Mouse (Mus musculus): Measurements from ENCODE around the gene Ubxn1. TPM values are rescaled to one million over a fixed set of nuclear protein-coding genes. Genes with fewer than 3 reads are reported as not detected.
"Not testable (repeated sequence)": the region's sequence is repeated elsewhere in the genome, so short reads cannot be mapped to it uniquely, and the experiment has no call there.

The Ubxn1 gene
- polyA plus RNA-seq, 1 experiment, result 134 TPM

DNA sequence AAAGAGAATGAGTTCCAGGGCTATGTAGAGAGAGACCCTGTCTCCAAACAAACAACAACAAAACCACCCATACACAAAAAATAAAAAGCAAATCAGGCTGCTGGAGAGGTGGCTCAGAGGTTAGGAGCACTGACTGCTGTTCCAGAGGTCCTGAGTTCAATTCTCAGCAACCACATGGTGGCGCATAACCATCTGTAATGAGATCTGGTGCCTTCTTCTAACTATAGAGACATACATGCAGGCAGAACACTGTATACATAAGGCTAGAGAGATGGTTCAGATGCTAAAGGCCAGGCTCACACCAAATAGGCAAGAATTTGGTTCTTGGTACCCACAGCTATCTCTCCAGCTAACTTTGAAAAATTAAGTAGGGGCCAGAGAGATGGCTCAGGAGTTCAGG lies 12.3 kb upstream of the Ubxn1 start:
- TF ChIP-seq POLR2A (IDR thresholded peaks at IDR 0.05; ENCODE audit: borderline replicate concordance, insufficient read depth, low read length), result no peak
- Histone ChIP-seq H3K27ac (ENCODE audit: insufficient read depth, low read length) (no peak overlapping the region), H3K4me3 (replicated peaks; ENCODE audit: insufficient read depth, low read depth, low read length) (no peak overlapping the region), H3K27me3 (ENCODE audit: control insufficient read depth, insufficient read depth, low read length) (no peaks in the 10 kb centered on the region), H3K4me1 (ENCODE audit: control insufficient read depth, insufficient read depth, low read length) (no peaks in the 10 kb centered on the region)
- no peak for DNase-seq
- WGBS, result 34% methylated on average over 1 of the region's 1 CpGs

DNA sequence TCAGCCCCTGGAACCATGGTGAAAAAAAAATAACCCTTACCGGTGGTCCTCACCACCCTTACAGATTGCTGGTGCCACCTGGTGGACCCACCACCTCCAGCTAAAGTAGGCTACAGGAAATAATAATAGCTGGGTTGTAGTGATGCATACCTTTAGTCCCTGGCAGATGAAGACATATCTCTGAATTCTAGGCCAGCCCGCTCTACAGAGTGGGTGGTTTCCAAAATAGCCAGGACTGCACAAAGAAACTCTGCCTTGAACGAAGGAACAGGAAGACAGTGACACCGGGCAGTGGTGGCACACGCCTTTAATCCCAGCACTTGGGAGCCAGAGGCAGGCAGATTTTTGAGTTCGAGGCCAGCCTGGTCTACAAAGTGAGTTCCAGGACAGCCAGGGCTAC lies 7.0 kb upstream of the Ubxn1 start:
- DNase-seq, result no peak
- no peak overlapping the region for H3K27ac ChIP-seq (ENCODE audit: insufficient read depth, low read length)
- no peak for TF ChIP-seq CTCF (IDR thresholded peaks at IDR 0.05; ENCODE audit: borderline replicate concordance, insufficient read depth, low read depth, low read length)
- TF ChIP-seq POLR2A (IDR thresholded peaks at IDR 0.05; ENCODE audit: borderline replicate concordance, insufficient read depth, low read length), result no peak
- no peaks in the 10 kb centered on the region for H3K4me1 ChIP-seq (ENCODE audit: control insufficient read depth, insufficient read depth, low read length)
- 80% methylated on average over 6 of the region's 6 CpGs for WGBS
- no peaks in the 10 kb centered on the region for H3K27me3 ChIP-seq (ENCODE audit: control insufficient read depth, insufficient read depth, low read length)
- no peak overlapping the region for H3K4me3 ChIP-seq (replicated peaks; ENCODE audit: insufficient read depth, low read depth, low read length)

DNA sequence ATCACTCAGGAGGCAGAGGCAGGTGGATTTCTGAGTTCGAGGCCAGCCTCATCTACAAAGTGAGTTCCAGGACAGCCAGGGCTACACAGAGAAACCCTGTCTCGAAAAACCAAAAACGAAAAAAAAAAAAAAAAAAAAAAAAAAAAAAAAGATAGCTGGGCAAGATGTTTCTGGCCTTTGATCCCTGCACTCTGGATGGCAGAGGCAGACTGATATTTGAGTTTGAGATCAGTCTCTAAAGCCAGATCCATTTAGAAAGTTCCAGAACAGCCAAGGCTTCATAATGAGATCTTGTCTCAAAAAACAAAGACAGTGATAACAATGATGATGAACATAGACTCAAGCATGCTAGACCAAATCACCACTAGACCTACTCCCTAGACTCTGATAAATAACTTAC lies 915 bp upstream of the Ubxn1 start:
- H3K4me3 ChIP-seq (replicated peaks; ENCODE audit: insufficient read depth, low read depth, low read length); H3K27me3 ChIP-seq (ENCODE audit: control insufficient read depth, insufficient read depth, low read length); H3K27ac ChIP-seq (ENCODE audit: insufficient read depth, low read length); H3K4me1 ChIP-seq (ENCODE audit: control insufficient read depth, insufficient read depth, low read length); DNase-seq: not testable (repeated sequence)
- 75% methylated on average over 3 of the region's 3 CpGs for WGBS

DNA sequence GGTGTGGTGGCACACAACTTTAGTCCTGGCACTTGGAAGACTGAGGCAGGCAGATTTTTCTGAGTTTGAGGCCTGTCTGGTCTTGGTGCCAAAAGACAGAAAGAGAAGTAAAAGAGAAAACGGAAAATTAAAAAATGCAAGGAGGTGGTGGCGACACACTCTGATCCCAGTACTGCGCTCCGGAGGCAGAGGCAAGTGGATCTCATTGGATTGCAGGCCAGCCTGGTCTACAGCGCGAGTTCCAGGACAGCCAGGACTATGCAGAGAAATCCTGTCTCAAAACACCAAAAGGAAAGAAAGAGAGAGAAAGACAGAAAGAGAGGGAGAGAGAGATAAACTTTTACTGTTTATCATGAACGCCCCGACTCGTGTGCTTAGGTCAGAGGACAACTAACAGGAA lies 458 bp upstream of the Ubxn1 start:
- WGBS, result 45% methylated on average over 9 of the region's 9 CpGs
- TF ChIP-seq CTCF (IDR thresholded peaks at IDR 0.05; ENCODE audit: borderline replicate concordance, insufficient read depth, low read depth, low read length) (no peak), POLR2A (IDR thresholded peaks at IDR 0.05; ENCODE audit: borderline replicate concordance, insufficient read depth, low read length) (no peak)
- no peaks in the 10 kb centered on the region; the same call in 1 of the 2 replicates for H3K4me1 ChIP-seq (ENCODE audit: control insufficient read depth, insufficient read depth, low read length)
- peak overlapping the region; percentile 75 for H3K4me3 ChIP-seq (replicated peaks; ENCODE audit: insufficient read depth, low read depth, low read length)
- no peak overlapping the region for H3K27ac ChIP-seq (ENCODE audit: insufficient read depth, low read length)
- H3K27me3 ChIP-seq (ENCODE audit: control insufficient read depth, insufficient read depth, low read length), result no peaks in the 10 kb centered on the region
- DNase-seq, result no peak

DNA sequence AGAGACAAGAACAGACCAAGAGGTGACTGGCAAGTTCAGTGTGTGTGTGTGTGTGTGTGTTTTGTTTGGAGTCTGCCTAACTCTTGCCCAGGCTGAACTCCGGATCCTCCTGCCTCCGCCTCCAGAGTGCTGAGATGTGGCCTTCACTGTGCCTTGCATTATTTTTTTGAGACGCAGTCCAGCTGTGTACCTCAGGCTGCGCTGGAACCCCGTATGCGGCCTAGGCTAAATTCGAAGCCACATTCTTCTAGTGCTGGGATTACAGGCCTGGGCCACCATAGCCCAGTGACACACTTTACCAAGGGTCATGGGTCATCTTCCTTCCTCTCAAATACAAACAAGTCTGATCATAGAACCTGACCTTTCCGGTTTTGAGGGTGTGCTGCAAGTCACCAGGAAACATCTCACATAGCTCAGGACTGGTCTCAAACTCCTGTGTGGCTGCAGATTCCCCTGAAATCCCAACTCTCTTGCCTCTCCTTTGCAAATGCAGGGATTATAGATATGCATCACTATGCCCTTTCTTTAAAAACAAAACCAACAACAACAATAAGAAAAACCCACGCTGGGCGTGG lies 1.1 kb downstream of the Ubxn1 start:
- H3K4me1 ChIP-seq (ENCODE audit: control insufficient read depth, insufficient read depth, low read length), result no peaks in the 10 kb centered on the region; the same call in 1 of the 2 replicates
- no peak overlapping the region for H3K27ac ChIP-seq (ENCODE audit: insufficient read depth, low read length)
- peak overlapping the region; percentile 75 for H3K4me3 ChIP-seq (replicated peaks; ENCODE audit: insufficient read depth, low read depth, low read length)
- WGBS, result 72% methylated on average over 10 of the region's 10 CpGs
- TF ChIP-seq POLR2A (IDR thresholded peaks at IDR 0.05; ENCODE audit: borderline replicate concordance, insufficient read depth, low read length) (no peak), CTCF (IDR thresholded peaks at IDR 0.05; ENCODE audit: borderline replicate concordance, insufficient read depth, low read depth, low read length) (no peak)
- DNase-seq, result no peak
- no peaks in the 10 kb centered on the region for H3K27me3 ChIP-seq (ENCODE audit: control insufficient read depth, insufficient read depth, low read length)

DNA sequence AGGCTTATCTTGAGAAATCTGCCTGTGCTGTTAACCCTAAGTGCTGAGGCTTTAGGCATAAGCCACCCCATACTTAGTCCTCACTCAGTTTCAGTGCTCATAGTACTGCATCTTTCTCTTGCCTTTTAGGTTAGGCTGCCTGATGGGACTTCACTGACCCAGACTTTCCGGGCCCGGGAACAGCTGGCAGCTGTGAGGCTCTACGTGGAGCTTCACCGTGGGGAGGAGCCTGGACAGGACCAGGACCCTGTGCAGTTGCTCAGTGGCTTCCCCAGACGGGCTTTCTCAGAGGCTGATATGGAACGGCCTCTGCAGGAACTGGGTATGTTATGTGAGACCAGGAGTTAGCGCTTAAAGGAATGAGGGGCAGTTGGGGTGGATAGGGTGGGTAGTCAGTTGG lies 3.7 kb downstream of the Ubxn1 start:
- H3K4me1 ChIP-seq (ENCODE audit: control insufficient read depth, insufficient read depth, low read length), result no peaks in the 10 kb centered on the region; the same call in 1 of the 2 replicates
- no peak overlapping the region for H3K4me3 ChIP-seq (replicated peaks; ENCODE audit: insufficient read depth, low read depth, low read length)
- no peak overlapping the region for H3K27ac ChIP-seq (ENCODE audit: insufficient read depth, low read length)
- WGBS, result 85% methylated on average over 7 of the region's 7 CpGs
- H3K27me3 ChIP-seq (ENCODE audit: control insufficient read depth, insufficient read depth, low read length), result no peaks in the 10 kb centered on the region
- TF ChIP-seq POLR2A (IDR thresholded peaks at IDR 0.05; ENCODE audit: borderline replicate concordance, insufficient read depth, low read length) (no peak), CTCF (IDR thresholded peaks at IDR 0.05; ENCODE audit: borderline replicate concordance, insufficient read depth, low read depth, low read length) (no peak)
- DNase-seq, result no peak

DNA sequence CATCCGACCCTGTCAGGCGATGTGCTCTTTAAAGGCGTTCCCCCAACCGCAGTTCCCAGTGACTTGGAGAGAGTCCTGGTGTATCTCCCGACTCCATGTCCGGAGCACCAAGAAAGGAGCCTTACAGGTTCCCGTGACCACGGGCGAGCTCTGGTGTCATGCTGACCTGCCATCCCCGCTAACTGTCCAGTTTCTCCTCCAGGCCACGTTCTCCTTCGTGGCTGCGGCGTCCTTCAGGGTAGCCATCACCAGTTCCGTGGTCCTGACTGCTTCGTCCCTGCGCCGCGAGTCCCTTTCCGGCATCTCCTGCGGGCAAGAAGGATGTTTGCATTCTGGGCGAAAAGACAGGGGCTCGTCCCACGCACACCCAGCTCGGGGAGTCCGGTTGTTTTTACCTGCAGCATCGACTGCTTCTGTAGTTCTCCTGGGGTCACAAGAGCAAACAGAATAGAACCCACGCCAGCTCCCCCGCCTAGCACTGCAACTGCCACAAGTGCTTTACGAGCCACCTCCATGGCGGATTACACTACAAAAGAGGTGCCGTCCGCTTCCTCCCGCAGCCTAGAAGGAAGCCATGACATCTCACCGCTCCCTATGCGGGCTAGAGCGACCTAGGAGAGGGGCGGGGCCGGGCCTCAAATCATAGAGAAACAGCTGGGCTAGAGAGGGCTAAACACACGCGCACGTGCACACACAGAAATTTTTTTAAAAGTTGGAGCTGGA lies 9.2 kb downstream of the Ubxn1 start, which contains the start of gene Uqcc3:
TSS of gene Uqcc3 (minus strand) at position 613 of the 723 bp plus-strand sequence.
- DNase-seq, result peak; percentile 89 to 91
- H3K4me1 ChIP-seq (ENCODE audit: control insufficient read depth, insufficient read depth, low read length), result no peaks in the 10 kb centered on the region
- peak within 1 kb of the TSS; percentile 98 for H3K4me3 ChIP-seq (replicated peaks; ENCODE audit: insufficient read depth, low read depth, low read length)
- TF ChIP-seq POLR2A (IDR thresholded peaks at IDR 0.05; ENCODE audit: borderline replicate concordance, insufficient read depth, low read length) (peak; percentile 74), CTCF (IDR thresholded peaks at IDR 0.05; ENCODE audit: borderline replicate concordance, insufficient read depth, low read depth, low read length) (no peak)
- H3K27me3 ChIP-seq (ENCODE audit: control insufficient read depth, insufficient read depth, low read length), result no peaks in the 10 kb centered on the region
- H3K27ac ChIP-seq (ENCODE audit: insufficient read depth, low read length), result peak within 1 kb of the TSS; percentile 62
- under 1% methylated on average over 42 of the region's 42 CpGs for WGBS

DNA sequence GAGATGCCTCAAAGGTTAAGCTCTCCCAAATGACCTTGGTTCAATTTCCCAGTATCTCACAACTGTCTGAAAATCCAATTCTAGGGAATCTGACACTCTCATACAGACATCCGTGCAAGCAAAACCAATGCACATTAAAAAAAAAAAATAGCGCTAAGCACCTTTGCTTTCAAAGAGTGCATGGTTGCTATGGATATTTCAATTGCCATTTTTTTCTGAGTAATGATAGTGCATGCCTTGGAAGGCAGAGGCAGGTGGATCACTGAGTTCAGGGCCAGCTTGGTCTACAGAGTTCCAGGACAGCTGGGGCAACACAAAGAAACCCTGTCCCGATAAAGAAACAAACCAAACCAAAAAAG lies 9.7 kb downstream of the Ubxn1 start:
- Histone ChIP-seq H3K27ac (ENCODE audit: insufficient read depth, low read length) (no peak overlapping the region), H3K4me3 (replicated peaks; ENCODE audit: insufficient read depth, low read depth, low read length) (peak overlapping the region; percentile 98), H3K27me3 (ENCODE audit: control insufficient read depth, insufficient read depth, low read length) (no peaks in the 10 kb centered on the region), H3K4me1 (ENCODE audit: control insufficient read depth, insufficient read depth, low read length) (no peaks in the 10 kb centered on the region)
- no peak for DNase-seq
- no peak for TF ChIP-seq CTCF (IDR thresholded peaks at IDR 0.05; ENCODE audit: borderline replicate concordance, insufficient read depth, low read depth, low read length)
- TF ChIP-seq POLR2A (IDR thresholded peaks at IDR 0.05; ENCODE audit: borderline replicate concordance, insufficient read depth, low read length), result no peak
- 4% methylated on average over 3 of the region's 3 CpGs for WGBS
